Mouse (Mus musculus): ENCODE measurements at regions not wholly inside any gene's neighbourhood (a gene's known extent, or its start where the extent isn't known, plus 50 kb on each side); places are given as distances from the start of the nearest gene placed in this dataset.

DNA sequence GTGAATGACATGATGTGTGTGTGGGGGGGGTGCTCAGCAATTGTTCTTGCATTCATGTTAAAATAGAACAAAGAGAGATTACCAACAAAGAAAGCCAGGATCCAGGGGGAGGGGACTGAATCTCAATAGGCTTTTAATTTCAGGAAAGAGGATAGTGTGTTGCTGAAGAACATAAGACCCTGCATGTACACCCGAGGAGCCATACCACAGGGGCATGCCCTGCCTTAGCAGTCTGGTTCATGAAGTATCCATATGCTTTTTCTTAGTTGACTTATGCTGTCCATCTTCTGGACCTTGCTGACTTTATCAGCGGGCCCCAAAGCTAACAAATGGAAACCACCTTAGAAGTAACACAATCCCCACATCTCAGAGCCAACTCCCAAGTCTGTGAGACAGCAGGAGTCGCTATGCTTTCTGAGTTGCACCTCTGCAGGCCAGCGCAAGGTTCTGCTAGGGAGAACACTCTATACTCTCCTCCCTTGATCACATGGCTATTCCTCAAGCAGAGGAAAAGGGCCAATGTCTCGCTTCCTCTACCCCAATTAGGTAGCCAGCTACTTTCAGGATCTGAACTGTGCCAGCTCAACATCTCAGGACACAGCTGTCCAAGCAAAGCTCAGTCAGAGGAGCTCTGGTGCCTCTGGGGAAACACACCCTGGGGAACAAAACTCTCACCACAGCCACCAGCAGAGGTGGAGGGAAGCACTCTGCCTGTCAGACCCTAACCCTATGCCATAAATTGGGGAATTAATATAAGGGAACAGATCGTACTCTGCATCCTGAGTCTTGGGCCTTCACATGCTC lies 52.9 kb upstream of the Lmo4 start:
- Histone ChIP-seq H3K4me3 (ENCODE audit: insufficient read depth, low read length) (no peak overlapping the region), H3K27ac (ENCODE audit: insufficient read depth, low read length) (no peak overlapping the region), H3K4me1 (ENCODE audit: control insufficient read depth, insufficient read depth, low read length) (no peaks in the 10 kb centered on the region)
- TF ChIP-seq CTCF (IDR thresholded peaks at IDR 0.05; ENCODE audit: borderline replicate concordance, insufficient read depth, low read length) (no peak), POLR2A (IDR thresholded peaks at IDR 0.05; ENCODE audit: low read depth, low read length) (no peak)

DNA sequence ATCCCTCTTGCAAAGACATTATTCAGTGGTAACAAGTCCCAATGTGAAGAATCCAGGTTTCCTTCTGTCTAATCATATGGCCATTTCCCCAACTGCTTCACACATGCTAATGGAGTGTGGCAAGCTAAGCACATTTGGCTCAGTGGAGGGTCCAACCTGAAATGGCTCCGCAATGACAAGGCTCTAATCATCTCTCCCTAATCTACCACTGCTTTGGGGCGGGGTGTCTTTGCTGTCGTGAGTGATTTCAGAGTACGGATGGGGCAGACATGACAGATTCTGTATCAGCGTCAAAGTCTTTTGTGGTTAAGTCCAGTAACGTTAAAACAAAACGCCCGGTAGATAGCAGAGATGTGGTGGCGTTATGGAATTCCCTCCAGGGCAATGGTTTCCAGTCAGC lies 52.2 kb upstream of the Lmo4 start:
- no peak for TF ChIP-seq CTCF (IDR thresholded peaks at IDR 0.05; ENCODE audit: borderline replicate concordance, insufficient read depth, low read length)
- no peak for TF ChIP-seq POLR2A (IDR thresholded peaks at IDR 0.05; ENCODE audit: low read depth, low read length)
- H3K4me3 ChIP-seq (ENCODE audit: insufficient read depth, low read length), result no peak overlapping the region
- H3K4me1 ChIP-seq (ENCODE audit: control insufficient read depth, insufficient read depth, low read length), result no peaks in the 10 kb centered on the region
- no peak overlapping the region for H3K27ac ChIP-seq (ENCODE audit: insufficient read depth, low read length)

DNA sequence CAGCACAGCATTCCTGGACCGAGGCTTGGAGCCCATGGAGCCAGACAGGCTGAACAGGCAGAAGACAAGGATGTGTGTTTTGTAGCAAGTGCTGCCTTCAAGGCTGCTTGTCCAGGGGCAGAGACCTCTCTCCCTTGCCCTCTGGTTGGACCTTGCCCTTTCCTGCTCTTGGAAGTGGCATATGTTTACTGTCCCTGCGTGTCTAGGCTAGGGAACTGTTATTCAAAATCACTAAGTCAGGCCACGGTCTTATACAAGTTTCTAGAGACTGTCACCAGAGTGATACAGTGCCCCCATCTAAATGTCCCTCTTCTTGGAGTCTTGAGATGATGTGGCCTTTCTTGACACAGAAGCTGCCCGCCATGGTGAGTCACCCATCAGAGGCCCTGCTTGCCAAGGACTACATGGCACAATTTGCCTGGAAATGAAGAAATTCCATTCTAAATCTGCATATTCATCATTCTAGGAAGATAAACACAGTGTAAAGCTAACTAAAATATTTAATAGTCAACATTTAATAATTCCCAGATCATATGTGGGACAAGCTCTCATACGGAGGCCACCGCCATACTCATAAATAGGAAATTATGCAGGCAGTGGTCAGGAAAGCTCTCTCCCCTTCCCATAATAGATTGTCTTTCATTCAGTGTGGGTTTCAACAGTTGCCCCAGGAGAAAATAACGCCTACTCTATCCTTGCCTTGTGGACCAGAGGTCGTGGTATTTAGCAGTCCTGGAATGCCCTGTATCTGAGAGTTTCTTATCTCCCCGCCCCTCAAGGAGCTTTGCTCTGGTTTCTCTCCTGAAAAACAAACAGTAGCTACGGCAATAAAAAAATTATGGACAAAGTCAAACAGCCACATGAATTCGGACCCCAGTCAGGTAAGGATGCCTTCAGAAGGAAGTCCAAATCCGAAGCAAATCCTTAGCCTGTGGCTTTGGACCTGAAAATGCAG lies 50.9 kb upstream of the Lmo4 start:
- TF ChIP-seq POLR2A (IDR thresholded peaks at IDR 0.05; ENCODE audit: low read depth, low read length) (no peak), CTCF (IDR thresholded peaks at IDR 0.05; ENCODE audit: borderline replicate concordance, insufficient read depth, low read length) (no peak)
- no peak overlapping the region for H3K4me3 ChIP-seq (ENCODE audit: insufficient read depth, low read length)
- no peak overlapping the region for H3K27ac ChIP-seq (ENCODE audit: insufficient read depth, low read length)
- no peaks in the 10 kb centered on the region for H3K4me1 ChIP-seq (ENCODE audit: control insufficient read depth, insufficient read depth, low read length)
